Mouse (Mus musculus) forebrain, embryonic 11.5 days (tissue): ENCODE data around the gene Kdelr3. TPM values are rescaled to one million over a fixed set of nuclear protein-coding genes. Genes with fewer than 3 reads are reported as not detected.
A peak's percentile ranks its signal among the peaks of the same experiment; 100 is the strongest.

Experiments used
- ATAC-seq: fragments of 200-750 bp; cut with Nextera tagmentation; replicated peaks from 2 replicates; pipeline ENCODE4 v1.8.0; 2017; ENCODE audit warnings: moderate TSS enrichment; ENCODE audit not compliant: low FRiP score
- DNase-seq: peaks from one replicate; pipeline ENCODE4 v3.0.0-alpha.2; 2017; ENCODE audit warnings: low spot score
- H3K27ac ChIP-seq: fragments of 300-500 bp; sonication (generic); 2 replicates; pipeline ENCODE4 v1.5.1; 2014; ENCODE audit warnings: low read depth, low read length
- H3K27me3 ChIP-seq: fragments of 300-500 bp; sonication (generic); 2 replicates; pipeline ENCODE4 v1.6.1; 2014; ENCODE audit warnings: mild to moderate bottlenecking, low read length, mixed read lengths; ENCODE audit not compliant: control insufficient read depth, insufficient read depth
- H3K36me3 ChIP-seq: fragments of 300-500 bp; sonication (generic); 2 replicates; pipeline ENCODE4 v1.6.1; 2014; ENCODE audit warnings: mild to moderate bottlenecking, low read length, moderate library complexity, mixed read lengths; ENCODE audit not compliant: control insufficient read depth, insufficient read depth
- H3K4me1 ChIP-seq: fragments of 300-500 bp; sonication (generic); replicated peaks from 2 replicates; pipeline ENCODE4 v1.6.1; 2014; ENCODE audit warnings: low read length, mixed read lengths; ENCODE audit not compliant: control insufficient read depth, insufficient read depth
- H3K4me2 ChIP-seq: fragments of 300-500 bp; sonication (generic); 2 replicates; pipeline ENCODE4 v1.6.1; 2014; ENCODE audit warnings: low read depth, mild to moderate bottlenecking, low read length, moderate library complexity, mixed read lengths; ENCODE audit not compliant: severe bottlenecking
- H3K4me3 ChIP-seq: fragments of 300-500 bp; sonication (generic); 2 replicates; pipeline ENCODE4 v1.5.1; 2014; ENCODE audit warnings: low read depth, low read length
- H3K9ac ChIP-seq: fragments of 300-500 bp; sonication (generic); 2 replicates; pipeline ENCODE4 v1.6.1; 2014; ENCODE audit warnings: low read length
- H3K9me3 ChIP-seq: fragments of 300-500 bp; sonication (generic); 2 replicates; pipeline ENCODE4 v1.6.1; 2016; ENCODE audit warnings: low read length, mixed read lengths; ENCODE audit not compliant: control insufficient read depth
- WGBS: fragments of 180-500 bp; shearing (Covaris S2); extraction: QIAGEN DNeasy Blood & Tissue Kit; methylation state at CpG from one replicate; pipeline ENCODE4 v1.1.7; 2014; 5-methylcytosine and 5-hydroxymethylcytosine counted together
- polyA plus RNA-seq: library from polyadenylated mRNA; unstranded; fragments of >200 nt; fragmentation: Nextera tagmentation; extraction: Ambion mirVana; gene quantifications from 2 replicates; pipeline ENCODE4 v1.2.1, GENCODE M21; 2014

Kdelr3 gene
- 9.7 and 10.3 TPM in 2 replicates for polyA plus RNA-seq

DNA sequence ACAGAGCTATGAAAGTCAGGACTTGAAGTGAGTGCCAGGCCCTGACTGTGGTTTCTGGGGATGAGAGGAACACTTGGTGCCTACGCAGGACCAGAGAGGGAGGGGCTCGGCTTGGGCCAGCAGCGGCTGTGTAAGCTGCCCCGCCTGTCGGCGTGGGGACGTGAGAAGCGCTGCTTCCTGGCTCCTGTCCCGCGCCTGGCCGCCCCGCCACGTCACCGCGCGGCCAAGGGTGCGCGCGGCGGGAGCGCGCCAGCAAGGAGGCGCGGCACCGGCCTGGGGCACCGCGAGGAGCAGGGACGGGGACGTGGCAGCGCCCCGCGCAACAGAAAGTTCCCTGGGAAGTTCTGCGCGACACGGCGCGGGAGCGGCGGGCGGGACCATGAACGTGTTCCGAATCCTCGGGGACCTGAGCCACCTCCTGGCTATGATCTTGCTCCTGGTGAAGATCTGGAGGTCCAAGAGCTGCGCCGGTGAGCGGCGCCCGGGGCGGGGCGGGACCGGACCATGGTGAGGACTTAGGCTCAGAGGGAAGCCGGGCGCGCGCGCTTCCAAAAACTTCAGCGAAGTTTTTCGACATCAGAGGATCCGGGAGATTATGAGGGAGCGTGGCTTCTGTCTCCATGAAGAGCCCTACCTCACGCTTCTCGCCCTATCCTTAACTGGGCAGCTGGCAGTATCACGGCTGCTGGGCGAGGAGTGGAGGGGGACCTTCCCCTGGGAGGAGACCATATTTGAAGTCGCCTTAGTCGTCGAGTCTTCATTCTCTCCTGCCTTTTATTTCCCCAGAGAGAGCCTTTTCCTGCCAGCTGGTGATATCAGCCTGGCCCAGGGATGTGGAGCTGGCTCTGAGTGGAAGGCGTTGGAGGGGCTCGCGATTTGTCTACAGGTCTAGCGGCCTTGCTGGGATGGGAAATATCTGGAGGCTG is at the start of gene Kdelr3:
Kdelr3 (plus strand) TSS at position 241 of the 926 bp plus-strand sequence.
- H3K27ac ChIP-seq, result no peak within 1 kb of the TSS

DNA sequence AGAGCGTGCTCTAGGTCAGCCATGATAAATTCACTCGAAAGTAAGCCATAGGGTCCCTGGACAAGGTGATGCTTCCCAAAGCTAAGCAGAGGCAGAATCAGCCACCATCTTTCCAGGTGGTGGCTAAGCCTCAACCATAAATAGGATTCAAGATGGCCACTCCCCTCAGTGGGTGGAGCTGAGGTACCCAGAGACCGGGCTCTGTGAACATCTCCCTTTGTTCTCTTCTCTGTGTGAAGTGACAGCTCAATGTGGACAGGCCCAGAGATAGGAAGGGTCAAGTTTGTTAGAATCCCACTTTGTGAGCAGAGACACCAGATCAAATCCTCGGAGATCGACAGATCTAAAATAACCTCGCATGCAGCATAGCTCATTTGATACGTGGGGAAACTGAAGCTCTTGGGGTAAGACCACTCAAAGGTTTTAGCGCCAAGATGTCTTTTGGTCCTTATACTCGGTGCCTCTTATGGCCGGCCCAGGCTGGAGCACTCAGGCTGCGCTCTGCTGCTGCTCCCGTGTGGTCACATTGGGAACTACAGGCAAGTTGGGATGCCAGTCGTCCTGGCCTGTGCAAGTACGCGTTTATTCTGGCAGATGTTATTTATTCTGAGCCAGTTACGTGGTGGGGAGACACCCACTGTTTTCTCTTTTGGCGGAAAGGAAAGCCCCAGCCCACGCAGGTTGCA is 49.5 kb upstream of the Kdelr3 start:
- no peak overlapping the region for H3K27ac ChIP-seq
- ATAC-seq (peak; percentile 86), DNase-seq (peak; percentile 92)
- no peak overlapping the region for H3K4me3 ChIP-seq
- no peak overlapping the region for H3K4me2 ChIP-seq
- no peaks in the 10 kb centered on the region for H3K9me3 ChIP-seq
- peak overlapping the region; percentile 20; the same call in 1 of the 2 replicates for H3K9ac ChIP-seq
- no peaks in the 10 kb centered on the region for H3K36me3 ChIP-seq
- no peaks in the 10 kb centered on the region for H3K27me3 ChIP-seq
- peaks cover 2% of the 10 kb centered on the region; the same call in 1 of the 2 replicates for H3K4me1 ChIP-seq
- 6% methylated on average over 18 of the region's 18 CpGs for WGBS

More for the DNA sequence above, at the start of gene Kdelr3:
- H3K4me2 ChIP-seq, result peak within 1 kb of the TSS; percentile 93
- under 1% methylated on average over 69 of the region's 71 CpGs for WGBS
- peaks cover 15% of the 10 kb centered on the region for H3K4me1 ChIP-seq
- H3K9ac ChIP-seq, result peak within 1 kb of the TSS; percentile 49
- DNase-seq (peak; percentile 73), ATAC-seq (peak; percentile 50)
- H3K4me3 ChIP-seq, result peak within 1 kb of the TSS; percentile 47
- peaks cover 58% of the 10 kb centered on the region for H3K27me3 ChIP-seq
- H3K9me3 ChIP-seq, result no peaks in the 10 kb centered on the region
- H3K36me3 ChIP-seq, result no peaks in the 10 kb centered on the region

DNA sequence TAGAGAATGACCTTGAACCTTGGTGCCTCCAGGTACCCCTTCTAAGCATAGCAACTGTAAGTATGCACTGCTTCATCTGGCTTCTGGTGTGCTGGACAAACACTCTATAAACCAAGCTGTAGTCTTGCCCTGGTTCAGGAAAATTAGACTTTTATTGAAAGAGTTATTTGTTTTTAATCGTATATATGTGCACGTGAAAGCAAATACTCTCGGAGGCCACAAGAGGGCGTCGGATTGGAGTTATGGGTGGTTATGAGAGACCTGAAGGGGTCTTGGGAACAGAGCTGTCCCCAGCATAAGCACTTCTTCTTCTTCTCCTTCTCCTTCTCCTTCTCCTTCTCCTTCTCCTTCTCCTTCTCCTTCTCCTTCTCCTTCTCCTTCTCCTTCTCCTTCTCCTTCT is 46.6 kb upstream of the Kdelr3 start:
- Histone ChIP-seq H3K9me3 (no peaks in the 10 kb centered on the region), H3K36me3 (no peaks in the 10 kb centered on the region), H3K4me1 (peaks cover 2% of the 10 kb centered on the region; the same call in 1 of the 2 replicates), H3K4me2 (no peak overlapping the region), H3K27ac (no peak overlapping the region), H3K4me3 (no peak overlapping the region), H3K27me3 (no peaks in the 10 kb centered on the region), H3K9ac (no peak overlapping the region)
- DNase-seq (no peak), ATAC-seq (no peak)
- 72% methylated on average over 5 of the region's 5 CpGs for WGBS

DNA sequence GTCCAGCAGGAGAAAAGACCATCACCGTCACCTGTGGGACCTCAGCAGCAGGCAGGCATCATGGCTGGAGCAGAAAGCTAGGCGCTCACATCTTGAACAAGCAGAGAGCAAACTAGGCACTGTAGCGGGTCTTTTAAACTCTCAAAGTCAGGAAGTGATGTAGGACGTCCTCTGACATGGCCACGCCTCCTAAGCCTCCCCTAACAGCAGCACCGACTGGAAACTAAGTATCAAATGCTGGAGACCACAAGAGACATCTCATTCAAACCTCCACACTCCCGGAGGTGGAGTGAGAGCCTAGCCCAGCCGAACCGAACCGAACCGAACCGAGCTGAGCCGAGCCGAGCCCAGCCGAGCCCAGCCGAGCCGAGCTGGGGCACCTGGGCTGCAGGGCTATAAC is 45.6 kb upstream of the Kdelr3 start:
- no peaks in the 10 kb centered on the region for H3K36me3 ChIP-seq
- WGBS, result 28% methylated on average over 17 of the region's 17 CpGs
- H3K27ac ChIP-seq, result no peak overlapping the region
- DNase-seq, result no peak
- H3K4me2 ChIP-seq, result peak overlapping the region; percentile 31; the same call in 1 of the 2 replicates
- H3K4me3 ChIP-seq, result peak overlapping the region; percentile 14; the same call in 1 of the 2 replicates
- H3K9me3 ChIP-seq, result no peaks in the 10 kb centered on the region
- H3K27me3 ChIP-seq, result no peaks in the 10 kb centered on the region
- peaks cover 2% of the 10 kb centered on the region; the same call in 1 of the 2 replicates for H3K4me1 ChIP-seq
- no peak for ATAC-seq
- no peak overlapping the region; the same call in 1 of the 2 replicates for H3K9ac ChIP-seq

DNA sequence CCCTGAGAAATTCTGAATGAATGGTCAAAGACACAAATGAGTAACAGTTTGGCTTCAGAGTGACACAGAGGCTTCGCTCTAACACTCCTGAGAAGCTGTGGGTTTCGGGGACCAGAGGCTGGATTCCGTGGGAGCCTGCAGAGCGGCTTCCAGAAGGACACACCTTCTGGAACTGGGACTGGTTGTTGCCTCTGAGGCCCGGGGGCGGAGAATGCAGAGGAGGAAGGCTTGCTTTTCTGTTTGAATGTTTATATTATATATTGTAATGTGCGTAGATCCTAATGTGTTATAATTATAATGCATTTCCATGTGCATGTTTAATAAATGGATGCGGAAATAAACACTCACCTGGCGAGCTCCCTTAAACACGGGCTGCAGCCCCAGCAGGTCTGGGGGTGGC is 45.1 kb upstream of the Kdelr3 start:
- H3K27me3 ChIP-seq, result no peaks in the 10 kb centered on the region
- no peak overlapping the region for H3K4me3 ChIP-seq
- H3K9me3 ChIP-seq, result no peaks in the 10 kb centered on the region
- WGBS, result 52% methylated on average over 10 of the region's 10 CpGs
- no peak for DNase-seq
- no peaks in the 10 kb centered on the region for H3K36me3 ChIP-seq
- H3K9ac ChIP-seq, result no peak overlapping the region
- H3K4me2 ChIP-seq, result peak overlapping the region; percentile 31; the same call in 1 of the 2 replicates
- no peak overlapping the region for H3K27ac ChIP-seq
- no peak for ATAC-seq
- peaks cover 2% of the 10 kb centered on the region; the same call in 1 of the 2 replicates for H3K4me1 ChIP-seq

DNA sequence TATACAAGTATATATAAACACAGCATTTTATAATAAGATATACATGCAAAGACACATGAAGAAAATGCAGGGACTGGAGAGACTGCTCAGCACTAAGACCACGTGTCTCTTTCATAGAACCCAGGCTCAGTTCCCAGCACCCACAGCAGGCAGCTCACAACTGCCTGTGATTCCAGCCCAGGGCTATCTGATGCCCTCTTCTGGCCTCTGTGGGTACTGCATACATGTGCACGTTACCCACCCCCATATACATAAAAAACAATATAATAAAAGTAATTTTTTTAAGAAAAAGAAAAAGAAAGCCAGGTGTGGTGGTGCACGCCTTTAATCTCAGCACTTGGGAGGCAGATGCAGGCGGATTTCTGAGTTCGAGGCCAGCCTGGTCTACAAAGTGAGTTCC is 43.2 kb upstream of the Kdelr3 start:
- no peaks in the 10 kb centered on the region for H3K36me3 ChIP-seq
- no peak overlapping the region for H3K9ac ChIP-seq
- no peaks in the 10 kb centered on the region for H3K27me3 ChIP-seq
- H3K9me3 ChIP-seq, result no peaks in the 10 kb centered on the region
- no peak overlapping the region for H3K27ac ChIP-seq
- WGBS, result 89% methylated on average over 5 of the region's 5 CpGs
- no peak overlapping the region for H3K4me2 ChIP-seq
- DNase-seq, result no peak
- no peak overlapping the region for H3K4me3 ChIP-seq
- ATAC-seq, result no peak
- 0 out of 2 replicates have a peak, but pooled peaks cover 2% of the 10 kb centered on the region for H3K4me1 ChIP-seq

DNA sequence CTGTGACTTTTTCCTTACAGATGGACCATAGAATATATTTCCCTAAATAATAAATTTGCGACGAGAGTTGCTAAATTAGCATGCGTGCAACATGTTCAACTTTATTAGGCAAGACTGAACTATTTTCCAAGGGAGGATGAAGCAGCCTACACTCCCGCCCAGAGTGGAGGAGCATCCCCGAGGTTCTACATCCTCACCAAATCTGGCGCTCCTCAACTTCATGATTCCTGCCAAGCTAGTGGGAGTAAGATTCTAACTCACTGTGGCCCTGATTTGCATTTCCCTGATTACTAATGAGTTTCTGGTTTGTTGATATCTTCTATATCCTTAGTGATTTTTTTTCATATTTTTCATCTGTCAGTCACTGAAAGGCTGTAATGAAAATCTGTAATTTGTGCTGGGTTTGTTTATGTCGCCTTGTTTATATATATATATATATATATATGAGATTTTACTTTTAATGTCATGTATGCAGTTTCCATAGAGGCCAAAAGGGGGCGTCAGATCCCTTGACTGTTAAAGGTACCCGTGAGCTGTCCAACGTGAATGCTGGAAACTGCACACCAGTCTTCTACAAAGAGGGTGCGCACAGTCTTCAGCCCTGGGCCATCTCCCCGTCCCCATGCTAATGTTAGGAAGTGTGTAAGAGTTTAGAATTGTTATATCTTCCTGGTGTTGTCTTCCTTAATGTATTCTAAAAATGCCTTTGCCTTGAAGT is 42.4 kb upstream of the Kdelr3 start:
- H3K36me3 ChIP-seq, result no peaks in the 10 kb centered on the region
- H3K27ac ChIP-seq, result no peak overlapping the region
- ATAC-seq (no peak), DNase-seq (no peak)
- WGBS, result 55% methylated on average over 12 of the region's 12 CpGs
- H3K9ac ChIP-seq, result no peak overlapping the region
- H3K9me3 ChIP-seq, result no peaks in the 10 kb centered on the region
- H3K27me3 ChIP-seq, result no peaks in the 10 kb centered on the region
- no peak overlapping the region for H3K4me3 ChIP-seq
- H3K4me1 ChIP-seq, result 0 out of 2 replicates have a peak, but pooled peaks cover 2% of the 10 kb centered on the region
- no peak overlapping the region for H3K4me2 ChIP-seq

DNA sequence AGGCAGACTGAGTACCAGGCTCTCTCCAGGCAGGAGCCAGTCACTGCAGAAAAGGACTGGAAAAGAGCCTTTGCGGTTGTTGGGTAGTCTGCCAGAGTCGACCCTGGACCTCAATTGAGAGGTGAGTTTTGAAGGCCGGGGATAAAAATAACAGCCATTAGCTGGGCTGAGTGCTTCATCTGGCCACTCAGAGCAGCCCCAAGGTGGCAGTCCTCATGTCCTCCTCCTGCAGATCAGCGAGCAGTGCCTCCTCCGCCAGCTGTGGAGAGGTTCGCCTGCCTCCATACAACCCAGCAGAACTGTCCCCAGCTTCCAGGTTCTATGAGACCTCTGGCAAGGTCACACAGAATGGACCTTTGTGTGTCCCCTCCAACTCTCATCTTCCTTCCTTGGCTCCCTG is 39.0 kb upstream of the Kdelr3 start:
- Histone ChIP-seq H3K4me3 (no peak overlapping the region), H3K27ac (no peak overlapping the region), H3K4me1 (no peaks in the 10 kb centered on the region), H3K9ac (no peak overlapping the region), H3K36me3 (no peaks in the 10 kb centered on the region), H3K4me2 (no peak overlapping the region), H3K9me3 (no peaks in the 10 kb centered on the region), H3K27me3 (no peaks in the 10 kb centered on the region)
- WGBS, result 70% methylated on average over 6 of the region's 6 CpGs
- DNase-seq (no peak), ATAC-seq (no peak)
